Mouse (Mus musculus) CH12.LX (cell line): ENCODE measurements around the gene Soga1. TPM values are rescaled to one million over a fixed set of nuclear protein-coding genes. Genes with fewer than 3 reads are reported as not detected.

Experiments used
- DNase-seq: peaks from one replicate; pipeline ENCODE4 v3.0.0-alpha.2; 2013; ENCODE audit errors: extremely low read depth
- H3K27ac ChIP-seq: 2 replicates; pipeline ENCODE4 v1.5.1; 2012; ENCODE audit warnings: low read depth, mild to moderate bottlenecking, control low read depth, moderate library complexity; ENCODE audit not compliant: insufficient read depth
- H3K27me3 ChIP-seq: replicated peaks from 2 replicates; pipeline ENCODE3; 2012; ENCODE audit warnings: inconsistent platforms
- H3K36me3 ChIP-seq, 2 experiments: replicated peaks in 1 of 2; 2 replicates each; pipeline versions ENCODE3 to v1.6.1; 2012; ENCODE audit warnings: inconsistent platforms in 1 of 2, low read length in 1 of 2, mild to moderate bottlenecking in 1 of 2, mixed read lengths in 1 of 2, moderate library complexity in 1 of 2; ENCODE audit not compliant: control insufficient read depth in 1 of 2, insufficient read depth in 1 of 2
- H3K4me1 ChIP-seq, 2 experiments: 2 replicates each; pipeline ENCODE4 v1.6.1; 2012; ENCODE audit warnings: inconsistent platforms in 1 of 2, moderate library complexity in 1 of 2; ENCODE audit not compliant: insufficient read depth in 2 of 2, control insufficient read depth in 1 of 2
- H3K4me2 ChIP-seq: 2 replicates; pipeline ENCODE4 v1.6.1; 2012; ENCODE audit warnings: low read depth, mild to moderate bottlenecking, control low read depth; ENCODE audit not compliant: poor library complexity, insufficient read depth, severe bottlenecking
- H3K4me3 ChIP-seq, 3 experiments: fragments of 150-350 bp in 1 of 3; sonication (generic) in 1 of 3; replicated peaks in 1 of 3; 2 replicates each; pipeline versions ENCODE3 to v1.5.1; 2011 to 2012; ENCODE audit warnings: low read depth in 2 of 3, low read length in 2 of 3, mild to moderate bottlenecking in 2 of 3, moderate library complexity in 2 of 3, control low read depth in 1 of 3, improper control_type of control experiment in 1 of 3, inconsistent platforms in 1 of 3, mixed read lengths in 1 of 3; ENCODE audit not compliant: poor library complexity in 1 of 3
- H3K79me2 ChIP-seq: replicated peaks from 2 replicates; pipeline ENCODE4 v1.6.1; 2012; ENCODE audit warnings: mild to moderate bottlenecking, moderate library complexity; ENCODE audit not compliant: control insufficient read depth, poor library complexity, insufficient read depth, severe bottlenecking; ENCODE audit errors: extremely low read depth
- H3K9ac ChIP-seq: 2 replicates; pipeline ENCODE4 v1.6.1; 2012; ENCODE audit warnings: low read depth, mild to moderate bottlenecking, control low read depth, moderate library complexity; ENCODE audit not compliant: insufficient read depth
- H3K9me3 ChIP-seq: replicated peaks from 2 replicates; pipeline ENCODE3; 2012; ENCODE audit warnings: low read length, inconsistent platforms, mixed read lengths
- BHLHE40 ChIP-seq: IDR thresholded peaks from 2 replicates; pipeline ENCODE4 v1.6.1; 2011; ENCODE audit warnings: mild to moderate bottlenecking, low read depth, low read length, improper control_type of control experiment
- CHD2 ChIP-seq: IDR thresholded peaks from 2 replicates; pipeline ENCODE4 v1.6.1; 2011; ENCODE audit warnings: low read length, improper control_type of control experiment
- ELF1 ChIP-seq: IDR thresholded peaks from 2 replicates; pipeline ENCODE4 v1.6.1; 2014; ENCODE audit warnings: low read depth, mild to moderate bottlenecking, inconsistent platforms, low read length, improper control_type of control experiment
- EP300 ChIP-seq: IDR thresholded peaks from 2 replicates; pipeline ENCODE4 v1.6.1; 2011; ENCODE audit warnings: low read length, improper control_type of control experiment
- ETS1 ChIP-seq: conservative IDR thresholded peaks from 2 replicates; pipeline ENCODE4 v1.6.1; 2012; ENCODE audit warnings: low read depth, mild to moderate bottlenecking, inconsistent platforms, low read length, improper control_type of control experiment, moderate library complexity
- IRF4 ChIP-seq: IDR thresholded peaks from 2 replicates; pipeline ENCODE4 v1.6.1; 2014; ENCODE audit warnings: low read depth, mild to moderate bottlenecking, inconsistent platforms, low read length, improper control_type of control experiment
- MAFK ChIP-seq: IDR thresholded peaks from 2 replicates; pipeline ENCODE4 v1.6.1; 2011; ENCODE audit warnings: low read length, improper control_type of control experiment; ENCODE audit not compliant: insufficient replicate concordance
- MAX ChIP-seq: IDR thresholded peaks from 2 replicates; pipeline ENCODE4 v1.6.1; 2011; ENCODE audit warnings: low read length, improper control_type of control experiment
- MEF2A ChIP-seq: IDR thresholded peaks from 2 replicates; pipeline ENCODE4 v1.6.1; 2014; ENCODE audit warnings: low read depth, mild to moderate bottlenecking, inconsistent platforms, low read length, improper control_type of control experiment, borderline replicate concordance
- MXI1 ChIP-seq: IDR thresholded peaks from 2 replicates; pipeline ENCODE4 v1.6.1; 2011; ENCODE audit warnings: mild to moderate bottlenecking, low read depth, low read length, improper control_type of control experiment
- MYC ChIP-seq: IDR thresholded peaks from 2 replicates; pipeline ENCODE4 v1.6.1; 2011; ENCODE audit warnings: low read depth, mild to moderate bottlenecking, improper control_type of control experiment, low read length
- NELFE ChIP-seq: IDR thresholded peaks from 2 replicates; pipeline ENCODE4 v1.6.1; 2011; ENCODE audit warnings: low read depth, low read length, improper control_type of control experiment
- NRF1 ChIP-seq: IDR thresholded peaks from 2 replicates; pipeline ENCODE4 v1.6.1; 2014; ENCODE audit warnings: low read depth, mild to moderate bottlenecking, inconsistent platforms, low read length, improper control_type of control experiment, moderate library complexity
- PAX5 ChIP-seq: IDR thresholded peaks from 2 replicates; pipeline ENCODE4 v1.6.1; 2012; ENCODE audit warnings: low read length, inconsistent platforms, mixed read lengths
- POLR2A ChIP-seq: IDR thresholded peaks from 2 replicates; pipeline ENCODE4 v1.6.1; 2011; ENCODE audit warnings: low read depth, mild to moderate bottlenecking, improper control_type of control experiment, low read length
- POLR2AphosphoS2 ChIP-seq: IDR thresholded peaks from 2 replicates; pipeline ENCODE4 v1.6.1; 2011; ENCODE audit warnings: low read depth, low read length, improper control_type of control experiment
- RAD21 ChIP-seq: IDR thresholded peaks from 2 replicates; pipeline ENCODE4 v1.6.1; 2011; ENCODE audit warnings: low read depth, mild to moderate bottlenecking, low read length, improper control_type of control experiment, moderate library complexity
- RCOR1 ChIP-seq: conservative IDR thresholded peaks from 2 replicates; pipeline ENCODE4 v1.6.1; 2012; ENCODE audit warnings: low read depth, mild to moderate bottlenecking, inconsistent platforms, low read length, improper control_type of control experiment
- SMC3 ChIP-seq: IDR thresholded peaks from 2 replicates; pipeline ENCODE4 v1.6.1; 2011; ENCODE audit warnings: low read depth, low read length, improper control_type of control experiment
- TBP ChIP-seq: conservative IDR thresholded peaks from 2 replicates; pipeline ENCODE4 v1.6.1; 2011; ENCODE audit warnings: low read depth, low read length, improper control_type of control experiment
- TCF12 ChIP-seq: IDR thresholded peaks from 2 replicates; pipeline ENCODE4 v1.6.1; 2014; ENCODE audit warnings: low read depth, mild to moderate bottlenecking, inconsistent platforms, low read length, improper control_type of control experiment
- UBTF ChIP-seq: IDR thresholded peaks from 2 replicates; pipeline ENCODE4 v1.6.1; 2012; ENCODE audit warnings: low read depth, mild to moderate bottlenecking, inconsistent platforms, low read length, improper control_type of control experiment, moderate library complexity
- USF2 ChIP-seq: conservative IDR thresholded peaks from 2 replicates; pipeline ENCODE4 v1.6.1; 2011; ENCODE audit warnings: low read depth, low read length, improper control_type of control experiment
- ZMIZ1 ChIP-seq: IDR thresholded peaks from 2 replicates; pipeline ENCODE4 v1.6.1; 2012; ENCODE audit warnings: low read depth, mild to moderate bottlenecking, inconsistent platforms, low read length, improper control_type of control experiment
- ZNF384 ChIP-seq: IDR thresholded peaks from 2 replicates; pipeline ENCODE4 v1.6.1; 2012; ENCODE audit warnings: low read depth, low read length, improper control_type of control experiment, inconsistent platforms
- dilution Hi-C: fragments of 300-500 bp; cut with MboI; formaldehyde crosslinking; loops from 2 replicates; pipeline ENCODE4 v1.14.3; 2020; ENCODE audit warnings: low sequenced_read_pairs; ENCODE audit not compliant: extremely low pct_unique_long_range_greater_than_20kb, extremely low pct_ligation_motif_present
- in situ Hi-C: fragments of 300-500 bp; cut with MboI; formaldehyde crosslinking; loops from 3 replicates; pipeline ENCODE4 v1.14.3; 2019; ENCODE audit warnings: low sequenced_read_pairs, low pct_ligation_motif_present, low pct_unique_long_range_greater_than_20kb, mixed read lengths
- polyA plus RNA-seq: library from polyadenylated mRNA; unstranded; fragments of >175 nt; gene quantifications from 2 replicates; pipeline ENCODE4 v1.2.1, GENCODE M21; 2012; ENCODE audit warnings: low read depth; ENCODE audit not compliant: insufficient read length
- total RNA-seq, 2 experiments: library from RNA; depleted of rRNA; stranded (reverse); fragments of 300-350 nt in 1 of 2; fragments of >200 nt in 1 of 2; gene quantifications; 2 replicates each; pipeline ENCODE4 v1.2.3; 2012 to 2014

Soga1 gene
- total and polyA plus RNA-seq, 3 experiments: 0.39 to 2.0 (median 2.0) TPM

GRCm38 (mm10) chr2:157010121-157010520 is 68.9 kb downstream of the Soga1 start:
- dilution Hi-C loops: no loop called here

GRCm38 (mm10) chr2:157008509-157008908 is 70.5 kb downstream of the Soga1 start:
- Histone ChIP-seq H3K79me2 (no peaks in the 10 kb centered on the region), H3K36me3 (peaks cover 12 to 23% of the 10 kb centered on the region in 2 experiments), H3K4me3 (no peak overlapping the region), H3K4me1 (peaks cover 5 to 38% of the 10 kb centered on the region in 2 experiments; a peak in 3 of 4 replicates), H3K27me3 (no peaks in the 10 kb centered on the region), H3K27ac (no peak overlapping the region), H3K9ac (no peak overlapping the region), H3K4me2 (no peak overlapping the region), H3K9me3 (no peaks in the 10 kb centered on the region)
- TF ChIP-seq ELF1 (no peak), PAX5 (no peak)
- in situ Hi-C loops (no loop called here), dilution Hi-C loops (no loop called here)
- DNase-seq: no peak

More at GRCm38 (mm10) chr2:157010121-157010520, 68.9 kb downstream of the Soga1 start:
- Histone ChIP-seq H3K27me3 (no peaks in the 10 kb centered on the region), H3K4me3 (no peak overlapping the region), H3K79me2 (no peaks in the 10 kb centered on the region), H3K36me3 (peaks cover 1 to 7% of the 10 kb centered on the region in 2 experiments), H3K27ac (no peak overlapping the region), H3K9ac (no peak overlapping the region), H3K4me2 (no peak overlapping the region), H3K9me3 (no peaks in the 10 kb centered on the region), H3K4me1 (peaks cover 5 to 35% of the 10 kb centered on the region in 2 experiments; a peak in 3 of 4 replicates)
- no peak for DNase-seq
- in situ Hi-C loops: loop anchor here (10.0 kb wide), 1 partner anchor 225 kb away; no protein-coding TSS in a partner anchor
- TF ChIP-seq MAX: no peak
- no peak for TF ChIP-seq ETS1
- TF ChIP-seq BHLHE40: no peak
- TF ChIP-seq IRF4: no peak
- no peak for TF ChIP-seq MYC
- TF ChIP-seq NRF1: no peak
- TF ChIP-seq MXI1: no peak
- TF ChIP-seq CHD2: no peak
- no peak for TF ChIP-seq TCF12
- TF ChIP-seq POLR2A: no peak
- TF ChIP-seq ZMIZ1: no peak

GRCm38 (mm10) chr2:157007234-157007596 is 71.8 kb downstream of the Soga1 start:
- Histone ChIP-seq H3K27ac (peak overlapping the region; percentile 70), H3K79me2 (no peaks in the 10 kb centered on the region), H3K27me3 (no peaks in the 10 kb centered on the region), H3K4me2 (peak overlapping the region; percentile 71), H3K36me3 (peaks cover 16 to 33% of the 10 kb centered on the region in 2 experiments), H3K4me1 (peaks cover 5 to 38% of the 10 kb centered on the region in 2 experiments; a peak in 3 of 4 replicates), H3K4me3 (peak overlapping the region; percentile 74 to 85 (median 75)), H3K9ac (peak overlapping the region; percentile 84), H3K9me3 (no peaks in the 10 kb centered on the region)
- no peak for DNase-seq
- dilution Hi-C loops (no loop called here), in situ Hi-C loops (no loop called here)
- TF ChIP-seq IRF4 (no peak), MEF2A (no peak), UBTF (no peak), RAD21 (no peak), NELFE (no peak), RCOR1 (no peak), USF2 (no peak), MYC (no peak), ETS1 (no peak), EP300 (no peak), BHLHE40 (no peak), TBP (no peak), MXI1 (no peak), SMC3 (no peak), ZNF384 (no peak), NRF1 (no peak), MAFK (no peak), POLR2AphosphoS2 (no peak), POLR2A (no peak)
